Mouse (Mus musculus) lung, embryonic 14.5 days (tissue): ENCODE results near the gene Rab17. TPM values are rescaled to one million over a fixed set of nuclear protein-coding genes. Genes with fewer than 3 reads are reported as not detected.
A peak's percentile ranks its signal among the peaks of the same experiment; 100 is the strongest.

Source experiments
- ATAC-seq: fragments of 200-750 bp; cut with Nextera tagmentation; 2 replicates; pipeline ENCODE4 v1.8.0; 2017; ENCODE audit warnings: mild to moderate bottlenecking, moderate TSS enrichment, moderate library complexity; ENCODE audit not compliant: insufficient read depth
- DNase-seq: peaks from one replicate; pipeline ENCODE4 v3.0.0-alpha.2; 2015
- H3K27ac ChIP-seq: fragments of 300-500 bp; sonication (generic); 2 replicates; pipeline ENCODE4 v1.5.1; 2014; ENCODE audit warnings: low read depth, mild to moderate bottlenecking, moderate library complexity
- H3K27me3 ChIP-seq: fragments of 300-500 bp; sonication (generic); 2 replicates; pipeline ENCODE4 v1.6.1; 2014; ENCODE audit warnings: low read length, control low read depth; ENCODE audit not compliant: insufficient read depth
- H3K36me3 ChIP-seq: fragments of 300-500 bp; sonication (generic); 2 replicates; pipeline ENCODE4 v1.6.1; 2014; ENCODE audit warnings: control low read depth; ENCODE audit not compliant: insufficient read depth
- H3K4me1 ChIP-seq: fragments of 300-500 bp; sonication (generic); 2 replicates; pipeline ENCODE4 v1.6.1; 2014; ENCODE audit warnings: antibody characterized with exemption, control low read depth; ENCODE audit not compliant: insufficient read depth
- H3K4me2 ChIP-seq: fragments of 300-500 bp; sonication (generic); 2 replicates; pipeline ENCODE4 v1.6.1; 2014; ENCODE audit warnings: mild to moderate bottlenecking
- H3K4me3 ChIP-seq: fragments of 300-500 bp; sonication (generic); 2 replicates; pipeline ENCODE4 v1.5.1; 2014; ENCODE audit warnings: low read depth, low read length
- H3K9ac ChIP-seq: fragments of 300-500 bp; sonication (generic); 2 replicates; pipeline ENCODE4 v1.6.1; 2014
- H3K9me3 ChIP-seq: fragments of 300-500 bp; sonication (generic); 2 replicates; pipeline ENCODE4 v1.6.1; 2016; ENCODE audit warnings: low read depth, low read length, control low read depth
- CTCF ChIP-seq: IDR thresholded peaks from 2 replicates; pipeline ENCODE4 v1.5.1; 2016; ENCODE audit warnings: antibody characterized with exemption, low read depth
- WGBS: fragments of 180-500 bp; shearing (Covaris S2); extraction: QIAGEN DNeasy Blood & Tissue Kit; methylation state at CpG from one replicate; pipeline ENCODE4 v1.1.7; 2014; 5-methylcytosine and 5-hydroxymethylcytosine counted together
- polyA plus RNA-seq: library from polyadenylated mRNA; unstranded; fragments of >200 nt; fragmentation: Nextera tagmentation; extraction: Ambion mirVana; gene quantifications from 2 replicates; pipeline ENCODE4 v1.2.1, GENCODE M21; 2014

The Rab17 gene
- polyA plus RNA-seq, 1 experiment from 2014 or later: 2.3 TPM

DNA sequence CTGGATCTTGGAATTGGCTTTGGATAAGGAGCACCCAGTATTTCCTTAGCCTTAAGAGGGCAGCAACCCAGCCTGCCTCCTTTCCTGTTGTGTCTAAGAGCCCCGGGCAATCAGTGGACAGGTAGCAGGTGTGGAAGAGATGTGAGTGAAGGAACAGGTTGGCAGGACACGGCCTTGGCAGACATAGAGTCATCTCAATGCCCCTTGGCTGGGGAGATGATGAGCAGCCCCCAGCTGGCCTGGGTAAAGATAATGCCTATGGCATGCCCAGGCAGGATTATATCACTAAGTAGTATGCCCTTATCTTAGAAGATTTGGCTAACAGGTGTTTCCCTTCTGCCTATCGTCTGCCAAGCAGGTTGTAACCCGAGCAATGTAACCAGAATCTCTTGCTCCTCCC, 27.7 kb upstream of the Rab17 start:
- H3K9ac ChIP-seq: no peak overlapping the region
- H3K27ac ChIP-seq: no peak overlapping the region
- no peak for TF ChIP-seq CTCF
- no peak for ATAC-seq
- peaks cover 3% of the 10 kb centered on the region; the same call in 1 of the 2 replicates for H3K4me1 ChIP-seq
- no peaks in the 10 kb centered on the region for H3K27me3 ChIP-seq
- H3K9me3 ChIP-seq: no peaks in the 10 kb centered on the region
- no peaks in the 10 kb centered on the region for H3K36me3 ChIP-seq
- H3K4me3 ChIP-seq: no peak overlapping the region
- 46% methylated on average over 4 of the region's 4 CpGs for WGBS
- DNase-seq: no peak
- H3K4me2 ChIP-seq: no peak overlapping the region

DNA sequence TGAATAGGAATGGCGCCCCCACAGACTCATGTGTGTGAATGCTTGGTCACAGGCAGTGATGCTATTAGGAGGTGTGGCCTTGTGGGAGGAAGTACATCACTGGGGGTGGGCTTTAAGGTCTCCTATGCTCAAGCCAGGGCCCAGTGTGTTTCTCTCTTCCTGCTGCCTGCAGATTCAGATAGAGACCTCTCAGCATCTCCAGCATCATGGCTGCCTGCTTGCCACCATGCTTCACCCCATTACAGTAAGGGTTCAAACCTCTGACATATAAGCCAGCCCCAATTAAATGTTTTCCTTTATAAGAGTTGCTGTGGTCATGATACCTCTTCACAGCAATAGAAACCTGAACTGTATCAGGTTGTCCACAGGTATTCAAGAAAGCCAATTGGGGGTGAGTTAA, 26.5 kb upstream of the Rab17 start:
- Histone ChIP-seq H3K27ac (no peak overlapping the region), H3K9me3 (no peaks in the 10 kb centered on the region), H3K4me2 (no peak overlapping the region), H3K27me3 (no peaks in the 10 kb centered on the region), H3K9ac (no peak overlapping the region), H3K4me3 (no peak overlapping the region), H3K4me1 (peaks cover 3% of the 10 kb centered on the region; the same call in 1 of the 2 replicates), H3K36me3 (no peaks in the 10 kb centered on the region)
- WGBS: 93% methylated on average over 1 of the region's 1 CpGs
- DNase-seq: no peak
- ATAC-seq: no peak
- TF ChIP-seq CTCF: no peak

DNA sequence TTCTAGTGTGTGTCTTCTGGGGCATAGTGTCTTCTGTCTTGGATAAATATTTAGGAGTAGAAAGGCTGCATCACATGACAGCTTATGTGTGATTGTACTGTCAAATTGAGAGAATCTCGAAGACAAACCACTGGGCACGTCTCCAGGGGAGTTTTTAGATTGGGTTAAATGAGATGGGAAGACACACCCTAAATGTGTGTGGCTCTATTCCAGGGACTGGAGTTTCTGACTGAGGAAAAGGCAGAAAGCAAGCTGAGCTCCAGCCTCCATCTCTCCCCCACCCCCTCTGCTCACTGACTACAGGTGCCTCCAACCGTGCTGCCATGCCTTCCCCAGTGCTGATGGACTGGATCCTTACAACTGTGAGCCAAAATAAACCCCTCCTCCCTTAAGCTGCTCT, 11.9 kb upstream of the Rab17 start:
- no peak overlapping the region for H3K4me3 ChIP-seq
- DNase-seq (peak; percentile 41), ATAC-seq (0 out of 2 replicates have a peak, but pooled peaks have one; percentile 4)
- H3K9me3 ChIP-seq: no peaks in the 10 kb centered on the region
- no peaks in the 10 kb centered on the region for H3K27me3 ChIP-seq
- no peaks in the 10 kb centered on the region for H3K36me3 ChIP-seq
- no peak for TF ChIP-seq CTCF
- no peak overlapping the region for H3K27ac ChIP-seq
- no peak overlapping the region for H3K4me2 ChIP-seq
- H3K9ac ChIP-seq: no peak overlapping the region
- WGBS: 53% methylated on average over 3 of the region's 3 CpGs
- no peaks in the 10 kb centered on the region for H3K4me1 ChIP-seq

DNA sequence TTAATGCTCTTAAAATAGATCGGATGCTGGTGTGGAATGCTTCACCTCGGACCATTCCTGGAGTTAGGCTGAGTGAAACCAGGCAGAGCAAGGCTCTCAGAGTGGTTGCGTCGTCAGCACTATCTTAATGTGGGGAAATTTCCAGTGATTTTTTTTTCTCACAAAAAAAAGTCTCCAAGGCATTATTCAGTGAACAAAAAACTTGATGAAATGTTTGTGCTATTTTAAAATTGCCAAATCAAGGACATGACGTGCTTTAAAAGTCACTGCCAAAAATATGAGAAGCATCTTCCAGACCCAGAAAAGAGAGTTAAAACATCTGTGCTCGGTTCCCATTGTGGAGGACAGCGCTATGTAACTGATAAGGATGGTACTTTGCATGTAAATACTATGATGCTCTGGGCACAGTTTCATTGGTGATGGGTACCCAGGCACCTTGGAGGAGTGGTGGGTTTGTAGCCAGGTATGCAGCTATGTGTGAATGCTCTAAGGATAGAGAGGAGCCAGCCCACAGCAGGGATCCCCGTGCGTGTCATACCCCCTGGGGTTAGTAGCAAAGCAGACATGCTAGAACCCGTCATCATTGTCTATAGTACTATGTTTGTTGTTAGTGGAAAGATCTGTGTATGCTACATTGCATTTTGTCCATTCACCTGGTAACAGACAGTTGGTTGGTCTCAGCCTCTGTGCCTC, 11.3 kb upstream of the Rab17 start:
- no peak for TF ChIP-seq CTCF
- Histone ChIP-seq H3K27me3 (no peaks in the 10 kb centered on the region), H3K4me3 (no peak overlapping the region), H3K4me1 (no peaks in the 10 kb centered on the region), H3K4me2 (no peak overlapping the region), H3K9me3 (no peaks in the 10 kb centered on the region), H3K27ac (no peak overlapping the region), H3K36me3 (no peaks in the 10 kb centered on the region), H3K9ac (no peak overlapping the region)
- DNase-seq (peak; percentile 84), ATAC-seq (peak; percentile 76; the same call in 1 of the 2 replicates)
- WGBS: 46% methylated on average over 10 of the region's 10 CpGs

DNA sequence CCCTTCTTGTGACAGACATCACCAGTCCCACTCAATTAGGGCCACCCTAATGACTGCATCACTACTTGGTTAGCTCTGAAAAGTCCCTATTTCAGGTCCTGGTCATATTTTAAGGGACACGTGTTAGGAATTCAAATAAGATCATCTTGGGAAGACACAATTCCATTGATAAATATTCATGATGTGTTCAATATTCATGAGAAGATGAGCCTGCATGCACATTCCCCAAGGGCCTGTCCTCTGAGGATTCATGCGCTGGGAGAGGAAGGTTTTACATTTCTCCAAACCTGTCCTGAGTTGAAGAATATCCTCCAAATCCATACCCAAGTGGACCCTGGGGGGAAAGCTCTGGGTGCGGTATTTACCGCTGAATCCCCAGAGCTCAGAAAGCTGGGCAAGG, 6.5 kb upstream of the Rab17 start:
- H3K4me1 ChIP-seq: 0 out of 2 replicates have a peak, but pooled peaks cover 3% of the 10 kb centered on the region
- no peak for DNase-seq
- WGBS: 90% methylated on average over 4 of the region's 4 CpGs

DNA sequence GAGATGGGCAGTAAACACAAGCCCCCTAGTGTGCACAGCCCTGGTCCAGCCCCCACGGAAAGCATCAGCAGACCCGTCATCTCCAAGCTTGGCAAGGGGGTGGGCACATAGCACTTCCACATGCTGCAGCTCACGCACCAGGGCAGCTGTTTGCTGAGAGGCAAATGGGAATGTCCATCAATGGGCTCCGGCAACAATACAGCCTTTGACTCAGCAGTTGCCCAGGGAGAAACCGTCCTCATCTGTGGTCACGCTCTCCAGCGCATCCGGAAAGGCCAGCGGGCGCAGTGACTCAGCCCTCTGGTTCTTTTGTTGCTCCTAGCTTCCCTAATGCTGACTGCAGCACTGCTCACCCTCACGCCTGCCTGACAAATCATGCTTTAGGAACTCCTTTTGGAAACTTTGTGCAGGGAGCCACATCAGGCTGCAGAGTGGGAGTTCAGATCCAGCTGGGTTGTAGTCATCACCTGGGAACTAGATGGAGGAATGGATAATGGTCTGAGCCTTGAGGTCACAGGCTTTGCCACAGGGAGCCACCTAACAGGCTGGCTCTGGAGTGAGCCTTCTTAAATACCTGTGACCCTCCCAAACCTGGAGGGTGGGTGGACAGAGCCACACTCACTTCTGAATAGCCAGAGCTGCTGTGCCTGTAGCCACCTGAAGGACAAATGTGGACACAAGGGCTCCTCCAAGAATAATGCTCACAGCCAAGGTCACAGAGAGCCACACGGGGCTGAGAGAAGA, 5.6 kb upstream of the Rab17 start:
- no peak for TF ChIP-seq CTCF
- no peak overlapping the region for H3K27ac ChIP-seq
- peak; percentile 49 for DNase-seq
- WGBS: 31% methylated on average over 12 of the region's 12 CpGs
- no peaks in the 10 kb centered on the region for H3K36me3 ChIP-seq
- H3K4me1 ChIP-seq: 0 out of 2 replicates have a peak, but pooled peaks cover 3% of the 10 kb centered on the region
- ATAC-seq: no peak
- H3K4me3 ChIP-seq: no peak overlapping the region
- no peak overlapping the region for H3K4me2 ChIP-seq
- no peak overlapping the region for H3K9ac ChIP-seq
- H3K27me3 ChIP-seq: no peaks in the 10 kb centered on the region
- H3K9me3 ChIP-seq: no peaks in the 10 kb centered on the region

More for the DNA sequence above, 6.5 kb upstream of the Rab17 start:
- no peak overlapping the region for H3K9ac ChIP-seq
- no peak overlapping the region for H3K4me2 ChIP-seq
- no peak overlapping the region for H3K27ac ChIP-seq
- no peak overlapping the region for H3K4me3 ChIP-seq
- ATAC-seq: no peak
- no peak for TF ChIP-seq CTCF
- no peaks in the 10 kb centered on the region for H3K36me3 ChIP-seq
- no peaks in the 10 kb centered on the region for H3K27me3 ChIP-seq
- no peaks in the 10 kb centered on the region for H3K9me3 ChIP-seq

DNA sequence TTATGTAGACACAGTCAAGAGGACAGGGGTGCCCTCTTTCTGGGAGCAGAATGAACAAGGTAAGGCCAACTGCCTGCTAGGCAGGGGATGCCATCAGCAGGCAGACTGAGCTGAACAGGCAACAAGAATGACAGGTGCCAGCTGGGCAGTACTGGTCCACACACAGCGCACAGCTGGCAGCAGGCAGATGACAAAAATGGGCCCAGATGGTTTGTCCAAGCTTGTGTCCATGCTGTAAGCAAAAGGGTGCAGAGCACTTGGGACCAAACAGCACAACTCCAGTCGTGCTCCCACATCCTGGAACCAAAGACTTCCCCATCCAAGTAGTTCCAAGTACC, 4.1 kb upstream of the Rab17 start:
- ATAC-seq (no peak), DNase-seq (no peak)
- H3K36me3 ChIP-seq: no peaks in the 10 kb centered on the region
- H3K4me3 ChIP-seq: no peak overlapping the region
- no peaks in the 10 kb centered on the region for H3K9me3 ChIP-seq
- no peaks in the 10 kb centered on the region for H3K27me3 ChIP-seq
- TF ChIP-seq CTCF: no peak
- H3K4me2 ChIP-seq: no peak overlapping the region
- no peak overlapping the region for H3K27ac ChIP-seq
- H3K9ac ChIP-seq: no peak overlapping the region
- peaks cover 3% of the 10 kb centered on the region; the same call in 1 of the 2 replicates for H3K4me1 ChIP-seq
- 65% methylated on average over 2 of the region's 2 CpGs for WGBS
